Mouse (Mus musculus) liver, embryonic 15.5 days (tissue): ENCODE data around the gene Pskh1. TPM values are rescaled to one million over a fixed set of nuclear protein-coding genes. Genes with fewer than 3 reads are reported as not detected.

ENCODE experiments used
- ATAC-seq: fragments of 200-750 bp; cut with Nextera tagmentation; 2 replicates; pipeline ENCODE4 v1.8.0; 2017; ENCODE audit warnings: moderate number of reproducible peaks, mild to moderate bottlenecking, moderate library complexity; ENCODE audit not compliant: insufficient read depth
- H3K27ac ChIP-seq: fragments of 300-500 bp; sonication (generic); replicated peaks from 2 replicates; pipeline ENCODE4 v1.5.1; 2015; ENCODE audit warnings: mild to moderate bottlenecking, inconsistent platforms
- H3K27me3 ChIP-seq: fragments of 300-500 bp; sonication (generic); 2 replicates; pipeline ENCODE4 v1.6.1; 2015; ENCODE audit warnings: mild to moderate bottlenecking, inconsistent platforms
- H3K36me3 ChIP-seq: fragments of 300-500 bp; sonication (generic); replicated peaks from 2 replicates; pipeline ENCODE4 v1.6.1; 2015; ENCODE audit warnings: moderate library complexity, mild to moderate bottlenecking, inconsistent platforms
- H3K4me1 ChIP-seq: fragments of 300-500 bp; sonication (generic); replicated peaks from 2 replicates; pipeline ENCODE4 v1.6.1; 2015; ENCODE audit warnings: inconsistent platforms
- H3K4me2 ChIP-seq: fragments of 300-500 bp; sonication (generic); 2 replicates; pipeline ENCODE4 v1.6.1; 2015; ENCODE audit warnings: moderate library complexity, mild to moderate bottlenecking, inconsistent platforms
- H3K4me3 ChIP-seq: fragments of 300-500 bp; sonication (generic); replicated peaks from 2 replicates; pipeline ENCODE4 v1.5.1; 2015; ENCODE audit warnings: mild to moderate bottlenecking, inconsistent platforms
- H3K9ac ChIP-seq: fragments of 300-500 bp; sonication (generic); 2 replicates; pipeline ENCODE4 v1.6.1; 2015; ENCODE audit warnings: moderate library complexity, mild to moderate bottlenecking, inconsistent platforms
- H3K9me3 ChIP-seq: fragments of 300-500 bp; sonication (generic); replicated peaks from 2 replicates; pipeline ENCODE4 v1.6.1; 2016; ENCODE audit warnings: inconsistent platforms
- WGBS: fragments of 180-500 bp; shearing (Covaris S2); methylation state at CpG from one replicate; pipeline ENCODE4 v1.1.7; 2015; ENCODE audit warnings: mixed read lengths; ENCODE audit not compliant: insufficient replicate concordance; 5-methylcytosine and 5-hydroxymethylcytosine counted together
- microRNA-seq: library from miRNA; unstranded; fragments of <30 nt; microRNA quantifications from one replicate; pipeline ENCODE4, GENCODE M21; 2016
- polyA plus RNA-seq: library from polyadenylated mRNA; unstranded; fragments of >200 nt; fragmentation: Nextera tagmentation; extraction: Ambion mirVana; gene quantifications from 2 replicates; pipeline ENCODE4 v1.2.1, GENCODE M21; 2015

The Pskh1 gene
- polyA plus RNA-seq, 1 experiment from 2014 or later = 10.3 TPM

DNA sequence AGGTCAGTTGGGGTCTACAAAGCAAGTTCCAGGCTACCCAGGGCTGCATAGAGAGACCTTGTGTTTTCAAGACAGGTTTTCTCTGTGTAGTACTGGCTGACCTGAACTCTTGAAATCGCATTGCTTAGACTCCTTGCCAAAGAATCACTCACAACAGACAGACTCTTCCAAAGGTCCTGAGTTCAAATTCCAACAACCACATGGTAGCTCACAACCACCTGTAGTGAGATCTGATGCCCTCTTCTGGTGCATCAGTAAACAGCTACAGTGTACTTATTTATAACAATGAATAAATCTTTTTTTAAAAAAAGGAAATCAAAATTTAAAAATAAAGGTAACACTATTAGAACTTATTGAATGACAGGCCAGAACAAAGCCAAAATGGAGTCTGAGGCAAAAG, 80.9 kb downstream of the Pskh1 start:
- Histone ChIP-seq H3K4me2 (no peak overlapping the region), H3K27me3 (0 out of 2 replicates have a peak, but pooled peaks cover 14% of the 10 kb centered on the region), H3K9ac (no peak overlapping the region), H3K27ac (no peak overlapping the region), H3K9me3 (no peaks in the 10 kb centered on the region), H3K4me3 (no peak overlapping the region), H3K4me1 (peaks cover 7% of the 10 kb centered on the region; the same call in 1 of the 2 replicates), H3K36me3 (no peaks in the 10 kb centered on the region)
- 74% methylated on average over 1 of the region's 1 CpGs for WGBS
- no peak for ATAC-seq

Small RNA genes lying within 50 kb of the gene (microRNA-seq; reads per million reads assigned to microRNA genes)
- gene Mir7074 = not detected

Other genes with a start within 250 kb of the Pskh1 start
- 0.35 and 0.74 TPM in 2 replicates for gene Carmil2, start 214.2 kb upstream of the Pskh1 start, polyA plus RNA-seq
- 22.4 and 23.6 TPM in 2 replicates for gene Acd, start 199.3 kb upstream of the Pskh1 start, polyA plus RNA-seq
- gene Pard6a, start 199.3 kb upstream of the Pskh1 start, polyA plus RNA-seq = 6.1 and 6.3 TPM in 2 replicates
- gene 4933405L10Rik, start 192.8 kb upstream of the Pskh1 start, polyA plus RNA-seq = not detected in 2 replicates
- gene Enkd1, start 192.2 kb upstream of the Pskh1 start, polyA plus RNA-seq = 4.4 and 5.2 TPM in 2 replicates
- gene Gfod2, start 141.8 kb upstream of the Pskh1 start, polyA plus RNA-seq = 1.8 and 2.3 TPM in 2 replicates
- 45.0 and 52.2 TPM in 2 replicates for gene Ranbp10, start 73.1 kb upstream of the Pskh1 start, polyA plus RNA-seq
- 0.07 and 0.22 TPM in 2 replicates for gene Tsnaxip1, start 72.7 kb upstream of the Pskh1 start, polyA plus RNA-seq
- 20.3 and 22.7 TPM in 2 replicates for gene Cenpt, start 47.2 kb upstream of the Pskh1 start, polyA plus RNA-seq
- 31.5 and 32.2 TPM in 2 replicates for gene Thap11, start 45.3 kb upstream of the Pskh1 start, polyA plus RNA-seq
- 85.2 and 94.1 TPM in 2 replicates for gene Nutf2, start 39.9 kb upstream of the Pskh1 start, polyA plus RNA-seq
- gene Edc4, start 19.6 kb upstream of the Pskh1 start, polyA plus RNA-seq = 15.3 and 15.5 TPM in 2 replicates
- not detected in 2 replicates for gene Nrn1l, start 6.9 kb upstream of the Pskh1 start, polyA plus RNA-seq
- gene Ctrl, start 33.4 kb downstream of the Pskh1 start, polyA plus RNA-seq = 0.20 and 0.36 TPM in 2 replicates
- gene Psmb10, start 38.0 kb downstream of the Pskh1 start, polyA plus RNA-seq = 45.0 and 47.9 TPM in 2 replicates
- 70.8 and 85.2 TPM in 2 replicates for gene Lcat, start 42.9 kb downstream of the Pskh1 start, polyA plus RNA-seq
- 10.6 and 11.9 TPM in 2 replicates for gene Slc12a4, start 65.7 kb downstream of the Pskh1 start, polyA plus RNA-seq
- gene Dpep3, start 79.0 kb downstream of the Pskh1 start, polyA plus RNA-seq = not detected in 2 replicates
- 10.5 and 12.0 TPM in 2 replicates for gene Dus2, start 90.9 kb downstream of the Pskh1 start, polyA plus RNA-seq
- gene Dpep2nb, start 105.5 kb downstream of the Pskh1 start, polyA plus RNA-seq = not detected in 2 replicates
- 9.8 and 10.0 TPM in 2 replicates for gene Ddx28, start 111.4 kb downstream of the Pskh1 start, polyA plus RNA-seq
- 2.6 and 3.0 TPM in 2 replicates for gene Nfatc3, start 158.4 kb downstream of the Pskh1 start, polyA plus RNA-seq
- gene Esrp2, start 236.5 kb downstream of the Pskh1 start, polyA plus RNA-seq = 13.3 and 17.0 TPM in 2 replicates
- 7.8 and 8.7 TPM in 2 replicates for gene Pla2g15, start 250.0 kb downstream of the Pskh1 start, polyA plus RNA-seq